Mouse (Mus musculus) c-Kit-positive CD71-negative TER-119-negative erythroid progenitor cells, embryonic 14.5 days (primary cell): ENCODE results near the gene Nat9.
A peak's percentile ranks its signal among the peaks of the same experiment; 100 is the strongest.

Experiments
- DNase-seq: peaks from one replicate; pipeline ENCODE4 v3.0.0-alpha.2; 2013; ENCODE audit warnings: low read depth

The Nat9 gene

DNA sequence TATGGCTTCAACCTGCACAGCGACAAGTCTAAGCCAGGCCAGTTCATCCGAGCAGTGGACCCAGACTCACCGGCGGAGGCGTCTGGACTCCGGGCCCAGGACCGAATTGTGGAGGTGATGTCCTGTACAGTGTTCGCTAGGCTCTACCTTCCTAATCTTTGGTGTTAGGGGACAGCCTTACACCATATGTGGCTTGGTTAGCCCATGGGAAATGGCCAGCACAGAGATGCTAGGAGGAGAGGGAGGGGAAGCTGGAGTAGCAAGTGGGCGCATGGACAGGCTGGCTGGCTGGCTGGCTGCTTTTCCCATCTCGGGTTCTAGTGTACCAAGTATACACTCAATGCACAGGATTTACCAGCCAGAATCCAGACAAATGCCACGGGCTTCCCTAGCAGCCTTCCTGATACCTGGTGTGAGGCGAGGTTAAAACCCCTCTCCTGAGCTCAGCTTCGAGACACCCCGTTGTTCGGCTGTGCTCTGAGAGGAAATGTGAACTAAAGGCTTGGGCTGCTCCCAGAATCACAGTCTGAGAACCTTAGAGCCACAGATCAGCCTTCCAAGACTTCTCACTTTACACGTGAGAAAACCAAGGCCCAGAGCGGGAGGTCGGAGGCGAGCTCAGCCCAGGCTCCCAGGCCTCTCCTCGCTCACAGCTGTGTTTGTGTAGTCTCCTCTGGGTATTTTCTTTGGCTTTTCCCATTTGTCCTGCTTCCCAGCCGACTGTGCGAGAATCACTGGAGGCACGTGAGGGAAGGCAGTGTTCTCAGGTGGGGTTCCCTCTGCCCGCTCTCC lies 11.1 kb downstream of the Nat9 start:
- no peak for DNase-seq

DNA sequence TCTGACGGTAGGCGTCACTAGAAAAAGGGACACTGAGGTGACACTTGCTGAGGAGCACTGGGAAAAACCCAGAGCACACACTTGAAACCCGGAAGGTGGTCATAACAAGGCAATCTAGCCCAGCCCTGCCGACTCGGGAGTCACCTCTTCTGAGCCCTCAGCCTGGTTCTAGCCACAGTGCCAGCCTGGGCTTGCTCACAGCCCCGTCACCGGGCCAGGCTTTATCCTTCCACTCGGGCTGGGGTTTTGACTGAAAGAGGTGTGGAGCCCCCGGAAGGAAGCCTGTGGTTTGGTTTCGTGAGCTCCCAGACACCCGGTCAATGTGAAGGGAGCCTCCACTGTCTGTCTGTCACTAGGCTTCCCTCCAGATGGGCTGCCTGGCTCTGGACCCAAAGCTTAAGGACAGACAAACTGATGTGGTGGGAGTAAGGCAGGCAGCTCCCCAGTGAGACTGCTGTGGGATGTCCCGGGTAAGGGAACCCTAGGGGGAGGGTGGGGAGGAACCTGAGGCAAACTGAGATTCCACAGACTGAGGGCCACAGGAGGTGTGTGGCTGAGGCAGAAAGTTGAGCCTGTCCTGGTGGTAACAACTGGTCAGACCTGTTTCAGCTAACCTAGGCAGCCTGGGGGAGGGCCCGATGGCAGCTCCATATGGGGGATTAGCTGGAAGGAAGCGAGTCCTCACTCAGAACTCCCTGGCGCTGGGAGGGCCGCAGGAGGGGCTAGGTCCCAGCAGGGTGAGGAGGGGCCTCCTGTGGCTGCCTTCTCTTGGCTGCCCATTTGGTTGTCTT lies 13.9 kb downstream of the Nat9 start:
- no peak for DNase-seq

DNA sequence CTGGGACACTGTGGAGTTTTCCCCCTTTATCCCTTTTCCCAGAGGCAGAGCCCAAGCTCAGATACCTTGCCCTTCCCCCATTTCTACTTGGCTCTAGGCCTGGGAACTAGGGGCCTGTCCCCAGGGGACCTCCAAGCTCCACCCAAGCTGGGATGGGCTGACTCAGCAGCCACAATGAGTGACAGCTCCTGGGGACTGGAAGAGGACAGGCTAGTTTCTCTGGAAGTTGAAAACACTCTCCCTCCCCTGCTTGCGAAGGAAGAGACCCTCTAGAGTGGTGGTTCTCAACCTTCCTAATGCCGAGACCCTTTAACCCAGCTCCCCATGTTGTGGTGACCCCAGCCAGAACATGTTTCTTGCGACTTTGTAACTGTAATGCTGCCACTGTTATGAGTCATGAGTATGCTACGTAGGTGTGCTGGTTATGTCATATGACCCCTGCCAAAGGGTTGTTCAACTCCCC lies 14.8 kb downstream of the Nat9 start:
- DNase-seq = no peak

DNA sequence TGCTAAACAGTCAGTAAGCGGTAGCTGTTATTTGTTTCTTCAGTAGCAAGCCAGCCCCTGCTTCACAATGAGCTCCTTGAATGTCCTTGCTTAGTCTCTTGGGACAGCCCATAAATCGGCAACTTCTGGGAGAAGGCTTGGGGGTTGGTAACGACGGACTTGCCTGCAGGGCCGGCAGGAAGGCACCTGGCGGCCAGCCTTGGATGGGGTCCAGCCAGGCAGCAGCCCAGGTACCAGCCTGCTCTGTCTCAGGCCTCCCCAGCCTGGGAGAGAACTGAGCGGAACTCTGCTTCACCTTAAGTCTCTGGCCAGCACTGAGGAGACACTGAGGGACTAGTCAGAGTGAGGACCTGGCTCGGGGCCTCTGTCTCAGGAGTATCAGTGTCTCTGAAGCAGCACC lies 16.5 kb downstream of the Nat9 start:
- DNase-seq = no peak

DNA sequence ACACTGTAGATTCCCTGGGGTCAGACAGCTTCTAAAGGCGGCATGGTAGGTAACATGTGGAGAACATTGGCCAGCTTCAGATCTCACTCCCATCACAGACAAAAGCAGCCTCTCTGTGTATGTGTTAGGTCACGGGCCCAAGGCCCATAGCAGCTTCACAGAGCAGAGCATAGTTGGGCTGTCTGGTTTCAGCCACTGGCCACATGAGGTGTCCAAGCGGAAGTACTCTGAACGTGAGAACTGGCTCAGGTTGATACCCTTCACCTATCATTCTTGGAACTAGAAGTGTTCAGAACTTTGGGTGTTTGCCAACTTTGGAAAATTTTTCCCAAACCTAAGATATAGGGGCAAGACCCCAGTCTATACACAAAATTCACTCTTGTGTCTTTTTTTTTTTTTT lies 18.2 kb downstream of the Nat9 start:
- no peak for DNase-seq

DNA sequence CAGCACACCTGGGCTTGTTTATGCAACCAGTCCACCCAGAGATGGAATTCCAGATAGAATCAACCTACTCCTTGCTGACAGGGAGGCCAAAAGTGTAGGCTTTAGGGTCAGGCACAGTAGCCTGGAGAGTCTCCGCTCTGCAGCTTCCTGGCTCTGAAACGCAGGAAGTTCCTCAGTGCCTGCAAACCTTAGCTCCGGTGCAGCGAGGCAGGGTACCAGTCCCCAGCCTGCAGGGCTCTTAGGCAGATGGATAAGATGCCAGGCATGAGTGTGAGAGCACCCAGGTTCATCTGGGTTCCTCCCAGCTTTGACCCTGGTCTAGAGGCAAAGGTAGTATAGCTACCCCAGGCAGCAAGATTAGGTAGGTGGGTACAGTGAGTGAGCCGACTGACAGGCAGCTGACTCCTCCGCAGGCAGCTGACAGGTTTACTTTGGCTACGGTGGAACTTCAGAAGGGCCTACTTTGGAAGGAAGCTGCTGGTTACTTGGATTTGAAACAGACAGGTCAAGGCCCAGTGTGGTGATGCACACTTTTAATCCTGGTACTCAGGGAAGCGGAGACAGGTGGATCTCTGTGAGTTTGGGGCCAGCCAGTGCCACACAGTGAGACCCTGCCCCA lies 19.9 kb downstream of the Nat9 start:
- no peak for DNase-seq

DNA sequence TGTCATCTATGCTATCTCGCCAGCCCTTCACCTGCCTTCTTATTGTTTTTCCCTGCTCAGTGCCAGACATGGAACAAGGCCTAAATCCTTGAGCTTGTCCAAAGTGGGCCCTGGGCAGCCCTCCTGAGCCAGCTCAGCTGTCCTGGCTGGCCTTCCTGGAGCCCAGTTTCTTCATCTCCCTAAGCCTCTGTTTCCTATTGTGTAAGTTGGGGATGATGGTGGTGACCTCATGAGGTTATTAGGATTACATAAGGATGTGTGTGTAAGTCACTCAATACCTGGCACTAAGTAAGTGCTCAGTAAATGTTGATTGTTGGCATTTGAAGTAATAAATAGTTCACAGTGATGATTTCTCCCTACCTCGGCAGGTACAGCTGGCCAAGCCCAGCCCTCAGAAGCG lies 20.9 kb downstream of the Nat9 start:
- no peak for DNase-seq

DNA sequence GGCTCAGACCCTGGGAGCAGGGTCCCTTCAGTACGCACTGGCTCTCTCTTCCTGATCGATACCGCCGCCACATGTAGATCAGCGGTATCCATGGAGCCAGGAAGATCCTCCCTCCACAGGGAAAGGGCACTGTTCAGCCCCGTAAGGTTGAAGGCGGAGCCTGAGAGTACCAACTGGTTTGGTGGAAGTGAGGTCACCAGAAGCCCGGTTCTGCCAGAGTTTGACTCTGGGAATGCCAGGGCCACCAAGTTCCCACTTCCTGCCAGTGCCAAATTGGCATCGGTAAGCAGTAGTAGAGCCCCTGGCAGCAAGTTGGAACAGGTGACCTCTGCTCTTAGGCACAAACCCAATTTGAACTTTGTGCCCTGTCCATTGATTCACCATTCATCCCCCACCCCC lies 22.7 kb downstream of the Nat9 start:
- no peak for DNase-seq

DNA sequence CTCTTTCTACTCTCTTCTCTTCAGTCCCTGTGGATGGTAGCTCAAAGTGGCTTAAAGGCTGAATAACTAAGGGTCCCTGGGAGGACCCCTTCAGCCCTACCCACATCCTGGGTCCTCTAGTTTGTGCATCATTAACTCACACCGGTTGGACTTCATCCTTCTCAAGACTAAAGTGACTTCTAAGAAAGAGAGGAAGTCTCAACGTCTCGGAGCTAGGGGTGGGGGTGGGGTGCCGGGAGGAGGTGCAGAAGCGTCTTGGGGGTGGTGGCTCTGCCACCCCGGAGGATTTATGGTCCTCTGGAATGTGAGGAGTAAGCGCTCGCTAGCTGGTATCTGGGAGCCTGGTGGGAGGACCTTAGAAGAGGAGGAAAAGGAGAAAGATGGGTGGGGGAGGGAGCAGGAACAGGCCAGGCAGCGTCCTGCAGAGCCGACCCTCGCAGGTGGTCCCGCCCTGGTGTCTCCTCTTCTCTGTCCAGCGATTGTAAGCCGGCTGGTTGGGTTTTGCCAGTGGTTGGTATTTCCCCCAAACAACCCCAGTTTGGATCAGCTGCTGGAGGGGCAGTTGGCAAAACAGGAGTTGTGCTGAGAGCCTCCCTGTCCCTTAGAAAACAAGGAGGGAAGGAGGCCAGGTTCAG lies 23.2 kb downstream of the Nat9 start:
- DNase-seq = no peak

DNA sequence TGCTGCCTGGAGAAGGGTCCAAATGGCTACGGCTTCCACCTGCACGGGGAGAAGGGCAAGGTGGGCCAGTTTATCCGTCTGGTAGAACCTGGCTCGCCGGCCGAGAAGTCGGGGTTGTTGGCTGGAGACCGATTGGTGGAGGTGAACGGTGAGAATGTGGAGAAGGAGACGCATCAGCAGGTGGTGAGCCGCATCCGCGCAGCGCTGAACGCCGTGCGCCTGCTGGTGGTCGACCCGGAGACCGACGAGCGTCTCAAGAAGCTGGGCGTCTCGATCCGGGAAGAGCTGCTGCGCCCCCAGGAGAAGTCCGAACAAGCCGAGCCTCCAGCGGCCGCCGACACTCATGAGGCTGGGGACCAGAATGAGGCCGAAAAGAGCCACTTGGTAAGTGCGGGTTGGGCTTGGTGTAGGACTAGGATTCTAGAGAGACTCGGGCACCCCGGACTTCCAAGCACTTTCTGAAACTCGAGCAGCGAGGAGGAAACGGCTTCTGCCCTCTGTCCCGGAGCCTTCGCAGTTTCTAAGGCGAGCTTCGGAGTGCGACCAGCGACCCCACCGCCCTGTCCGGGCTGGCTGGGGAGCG lies 24.0 kb downstream of the Nat9 start:
- no peak for DNase-seq

DNA sequence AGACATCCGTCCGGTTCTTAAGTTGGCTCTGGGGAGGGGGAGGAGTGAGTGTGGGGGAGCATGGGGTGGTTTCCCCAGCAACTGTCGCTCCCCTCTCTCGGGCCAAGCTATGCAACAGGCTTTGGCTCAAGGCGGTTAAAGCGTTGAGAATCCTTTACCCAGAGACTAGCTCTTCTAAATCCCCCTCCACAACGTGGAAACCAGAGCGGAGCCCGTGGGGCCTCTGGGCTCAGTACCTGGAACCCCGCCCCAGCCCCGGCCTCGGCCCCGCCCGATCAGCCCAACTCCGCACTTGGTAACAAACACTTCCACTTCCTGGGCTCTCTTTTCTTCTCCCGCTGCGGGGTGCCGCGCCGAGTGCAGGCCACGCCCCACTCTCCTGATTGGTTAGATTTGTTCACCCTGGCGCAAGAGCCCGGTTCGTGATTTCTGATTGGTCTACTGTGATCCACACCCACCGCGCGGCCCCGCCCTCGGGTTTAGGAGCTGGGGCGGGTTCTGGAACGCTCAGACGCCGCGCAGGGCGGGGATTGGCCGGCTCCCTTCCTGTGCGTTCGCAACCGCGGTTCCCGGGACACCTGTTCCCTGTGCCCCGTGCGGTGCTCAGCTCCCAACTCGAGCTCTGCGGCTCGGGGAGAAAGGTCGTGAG lies 24.7 kb downstream of the Nat9 start, which contains the start of gene Slc9a3r1:
Gene Slc9a3r1, plus strand, starts transcription at position 510 of the 649 bp plus-strand sequence.
- DNase-seq = peak; percentile 98

DNA sequence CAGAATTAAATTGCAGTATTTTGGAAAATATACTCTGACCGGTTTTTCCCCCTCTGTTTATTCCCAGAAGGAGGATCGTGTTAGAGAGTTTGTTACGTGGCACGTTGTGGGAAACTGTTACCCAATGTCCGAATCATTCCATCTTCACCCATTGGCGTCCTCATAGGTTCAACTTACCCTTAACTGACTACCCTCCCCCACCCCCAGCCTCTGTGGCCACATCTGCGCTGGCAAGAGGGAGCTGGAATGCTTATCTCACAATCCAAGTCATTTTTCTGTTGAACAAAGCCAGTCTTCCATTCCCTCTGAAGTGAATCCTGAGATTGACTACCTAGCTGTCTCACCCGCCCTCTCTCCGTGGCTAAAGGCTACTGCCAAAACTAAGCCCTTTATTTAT lies 25.5 kb downstream of the Nat9 start:
- DNase-seq = no peak

DNA sequence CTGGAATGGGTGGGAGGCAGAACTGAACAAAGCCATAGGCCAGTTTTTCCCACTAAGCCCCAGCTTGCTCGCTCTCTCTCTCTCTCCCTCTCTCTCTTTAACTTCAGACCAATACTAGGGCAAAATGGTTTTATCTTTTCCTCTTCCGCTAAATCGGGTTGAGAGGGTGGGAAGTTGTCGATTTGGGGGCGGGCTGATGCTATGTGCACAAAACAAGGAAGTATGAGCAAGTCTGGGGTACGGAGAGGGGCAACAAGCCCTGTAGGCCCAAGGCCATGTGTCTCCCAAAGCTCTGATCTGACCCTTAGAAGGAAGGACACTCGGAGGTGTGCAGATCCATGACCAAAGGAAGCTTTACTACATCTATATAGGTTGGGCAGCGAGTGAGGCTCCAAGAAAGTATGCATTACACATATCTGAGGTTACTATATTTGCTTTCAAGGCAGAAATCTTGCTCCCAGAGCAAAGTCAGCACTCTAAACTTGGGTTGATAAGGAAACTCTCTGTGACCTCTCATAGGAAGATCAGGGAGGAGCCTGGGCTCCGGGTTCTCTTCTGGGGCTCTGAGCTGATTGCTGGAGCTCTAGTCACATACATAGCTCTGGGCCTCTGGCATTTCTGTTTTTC lies 26.0 kb downstream of the Nat9 start:
- no peak for DNase-seq

DNA sequence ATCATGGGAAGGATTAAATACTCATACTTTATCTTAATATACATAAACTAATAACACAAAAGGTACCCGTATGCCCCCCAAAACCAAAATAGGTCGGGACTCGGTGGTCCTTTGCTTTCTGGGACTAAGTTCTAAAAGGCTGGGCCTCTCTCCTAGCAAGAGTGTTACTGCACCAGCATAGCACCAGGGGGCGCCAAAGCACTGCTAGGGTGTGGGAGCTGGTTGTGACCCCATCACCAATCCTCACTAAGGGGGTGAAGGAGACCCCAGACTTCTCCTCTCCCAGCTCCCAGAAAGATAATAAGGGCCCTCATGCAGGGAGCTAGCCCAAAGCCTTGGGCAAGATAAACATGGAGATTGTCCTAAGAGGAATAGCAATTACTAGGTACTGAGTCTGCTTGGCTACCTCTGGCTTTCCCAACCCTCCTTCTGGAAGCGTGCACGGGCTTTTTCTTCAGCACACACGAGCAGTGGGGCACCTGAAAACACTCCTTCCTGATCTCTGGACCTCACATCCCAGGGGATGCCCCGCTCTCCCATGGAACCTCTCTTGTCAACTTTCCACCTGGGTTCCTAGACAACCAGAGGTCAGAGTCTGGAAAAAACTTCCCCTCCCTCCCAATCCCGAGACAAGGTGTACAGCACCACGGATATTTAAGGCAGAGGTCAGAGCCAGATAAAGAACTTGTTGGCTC lies 26.6 kb downstream of the Nat9 start:
- DNase-seq = no peak

DNA sequence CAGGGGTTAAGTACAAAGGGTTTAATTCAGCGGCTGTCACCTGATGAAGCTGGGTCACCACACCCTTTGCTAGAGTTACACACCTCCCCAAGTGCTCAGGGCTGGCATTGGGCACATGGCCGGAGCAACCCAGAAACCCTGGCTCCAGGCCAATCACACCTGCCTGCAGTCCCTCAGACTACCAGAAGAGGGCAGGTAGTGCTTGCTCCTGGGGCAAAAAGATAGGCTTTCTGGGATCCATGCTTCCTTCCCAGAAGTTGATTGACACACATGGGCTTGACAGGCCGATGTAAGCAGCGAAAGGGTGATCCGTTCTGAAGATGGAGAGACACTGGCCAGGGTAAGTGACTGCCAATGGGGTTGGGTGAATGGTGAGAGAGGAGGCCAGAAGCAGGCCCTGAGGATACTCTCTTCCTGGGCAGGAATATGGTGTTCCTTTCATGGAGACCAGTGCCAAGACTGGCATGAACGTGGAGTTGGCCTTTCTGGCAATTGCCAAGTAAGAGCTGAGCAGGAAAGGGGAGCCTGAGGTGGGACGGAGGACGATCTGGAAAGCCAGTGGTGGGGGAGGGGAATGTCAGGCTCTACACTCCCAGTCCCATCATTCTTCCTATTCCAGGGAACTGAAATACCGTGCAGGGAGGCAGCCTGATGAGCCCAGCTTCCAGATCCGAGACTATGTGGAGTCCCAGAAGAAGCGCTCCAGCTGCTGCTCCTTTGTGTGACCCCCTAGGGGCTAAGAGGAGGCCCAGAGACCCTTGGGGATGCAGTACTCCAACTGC lies 27.5 kb downstream of the Nat9 start:
- DNase-seq = no peak

DNA sequence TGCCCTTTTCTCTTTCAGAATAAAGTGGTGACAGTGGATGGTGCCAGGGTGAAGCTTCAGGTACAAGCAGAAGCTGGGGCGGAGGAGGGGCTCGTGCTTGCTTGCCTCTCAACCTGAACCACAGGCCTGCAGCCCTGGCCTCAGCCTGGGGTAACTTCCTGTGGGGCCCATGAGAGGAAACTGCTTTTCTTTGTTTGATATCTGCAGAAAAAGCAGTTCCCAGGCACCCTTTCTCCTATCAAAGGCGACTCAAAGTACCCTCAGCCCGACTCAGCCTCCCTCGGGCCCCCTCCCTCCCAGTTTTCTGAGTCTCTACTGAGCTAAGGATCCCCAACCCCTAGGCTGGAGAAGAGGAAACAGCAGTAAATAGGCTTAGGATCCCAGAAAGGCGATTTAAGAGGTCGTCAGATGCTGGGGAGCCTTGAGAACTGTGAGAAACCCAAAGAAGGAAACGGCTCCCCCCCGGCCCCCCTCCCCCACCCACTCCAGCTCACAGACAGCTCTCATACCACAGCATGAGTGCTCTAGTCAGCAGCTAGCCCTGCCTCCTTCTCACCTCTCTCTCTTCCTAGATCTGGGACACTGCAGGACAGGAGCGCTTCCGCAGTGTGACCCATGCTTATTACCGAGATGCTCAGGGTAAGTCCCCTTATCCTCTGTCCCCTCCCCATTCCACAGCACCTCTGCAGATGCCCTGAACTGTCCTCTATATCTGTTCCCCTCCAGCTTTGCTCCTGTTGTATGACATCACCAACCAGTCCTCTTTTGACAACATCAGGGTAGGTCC lies 29.5 kb downstream of the Nat9 start:
- no peak for DNase-seq

DNA sequence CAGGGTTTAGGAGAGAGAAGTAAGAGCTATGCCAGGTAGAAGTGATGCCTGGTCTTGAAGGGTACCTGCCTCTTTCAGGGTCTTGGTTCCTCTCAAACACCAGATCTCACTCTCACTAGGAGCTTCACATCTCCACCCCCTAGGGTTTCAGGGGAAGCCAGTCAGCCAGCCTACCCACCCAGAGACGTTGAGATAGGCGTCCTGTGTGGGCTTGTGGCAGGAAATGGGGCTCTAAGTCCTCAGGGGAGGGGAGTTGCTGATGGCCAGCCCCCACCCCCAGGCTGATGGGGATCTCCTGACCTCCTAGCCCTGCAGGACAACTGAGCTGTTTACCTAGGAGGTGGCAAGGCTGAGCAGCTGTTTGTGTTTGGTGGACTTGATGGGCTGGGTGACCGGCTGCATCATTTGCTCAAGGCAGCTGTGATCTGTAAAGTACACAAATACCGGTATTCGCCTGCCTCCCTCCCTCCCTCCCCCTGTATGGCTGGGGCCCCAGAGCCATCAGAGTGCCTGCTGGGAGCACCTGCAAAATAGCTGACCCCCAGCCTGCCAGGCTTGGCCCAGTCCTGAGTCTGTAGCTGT lies 32.5 kb downstream of the Nat9 start:
- DNase-seq = no peak

DNA sequence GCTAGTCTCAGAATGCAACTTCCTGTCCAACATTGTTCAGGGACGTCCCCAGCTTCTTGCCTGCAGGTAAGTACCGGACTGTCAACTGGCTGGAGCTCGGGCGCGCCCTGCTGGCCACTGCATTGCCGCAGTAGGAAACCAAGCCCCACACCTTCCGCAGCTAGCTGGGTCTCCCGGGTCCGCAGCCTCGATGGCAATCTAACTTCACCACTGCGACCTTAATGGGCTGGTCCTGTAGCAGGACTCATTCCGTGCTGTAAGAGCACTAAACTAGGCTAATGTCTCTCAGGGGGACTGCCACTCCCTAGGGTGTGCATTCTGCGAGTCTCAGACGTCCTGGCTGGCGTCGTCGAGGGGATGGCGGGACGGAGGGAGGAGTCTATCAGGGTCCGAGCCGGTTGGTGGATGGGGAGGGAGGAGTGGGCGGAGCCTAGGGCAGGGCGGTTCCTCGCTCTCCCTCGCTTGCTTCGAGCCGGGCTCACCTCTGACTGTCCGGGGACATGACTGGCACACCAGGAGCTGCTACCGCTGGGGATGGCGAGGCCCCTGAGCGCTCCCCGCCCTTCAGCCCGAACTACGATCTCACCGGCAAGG lies 33.9 kb downstream of the Nat9 start:
- DNase-seq = peak; percentile 85
